Mouse (Mus musculus): ENCODE measurements around the gene Hes7.

- TF ChIP-seq CTCF (IDR thresholded peaks at IDR 0.05; ENCODE audit: low read depth, low read length) (no peak), POLR2A (IDR thresholded peaks at IDR 0.05; ENCODE audit: insufficient read depth, low read length) (no peak)
Observed at GRCm38 (mm10) chr11:69155351-69155750, 35.1 kb downstream of the Hes7 start.

Data from ES-Bruce4 (cell line).